Mouse (Mus musculus) fat pad, adult 2 months (tissue): ENCODE data around the gene Serhl.
"Not testable (repeated sequence)": the region's sequence is repeated elsewhere in the genome, so short reads cannot be mapped to it uniquely, and the experiment has no call there.

Source experiments
- DNase-seq: peaks from one replicate; pipeline ENCODE4 v3.0.0-alpha.2; 2011; ENCODE audit warnings: low read depth, low spot score; ENCODE audit errors: extremely low read depth

Gene Serhl

DNA sequence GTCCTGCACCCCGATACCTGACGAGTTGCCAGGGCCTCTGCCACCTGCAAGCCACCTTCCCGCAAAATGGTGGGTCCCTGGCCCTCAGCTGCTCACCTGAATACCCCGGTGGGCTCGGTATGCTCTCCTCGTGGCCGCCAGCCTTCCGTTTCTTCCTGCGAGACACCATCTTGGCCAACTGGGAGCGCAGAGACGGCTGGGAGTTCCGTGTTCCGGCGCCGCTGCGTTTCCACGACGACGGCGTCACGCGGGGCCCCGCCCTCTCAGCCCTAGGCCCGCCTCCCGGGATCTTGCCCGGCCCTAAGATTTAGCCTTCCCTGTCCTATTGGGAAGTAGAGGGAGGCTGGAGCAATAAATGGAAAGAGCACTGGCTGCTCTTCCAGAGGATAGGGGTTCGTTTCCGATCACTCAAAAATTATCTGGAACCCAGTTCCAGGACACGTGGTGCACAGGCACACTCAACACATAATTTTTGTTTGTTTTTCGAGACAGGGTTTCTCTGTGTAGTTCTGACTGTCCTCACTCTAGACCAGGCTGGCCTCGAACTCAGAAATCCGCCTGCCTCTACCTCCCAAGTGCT, 33.4 kb downstream of the Serhl start, which contains the start of gene Rrp7a:
Gene Rrp7a (minus strand): TSS at position 236 of the 580 bp plus-strand sequence.
- no peak for DNase-seq

GRCm38 (mm10) chr15:83124625-83125024, 35.3 kb downstream of the Serhl start:
- no peak for DNase-seq

GRCm38 (mm10) chr15:83126582-83126981, 37.3 kb downstream of the Serhl start:
- DNase-seq: no peak

DNA sequence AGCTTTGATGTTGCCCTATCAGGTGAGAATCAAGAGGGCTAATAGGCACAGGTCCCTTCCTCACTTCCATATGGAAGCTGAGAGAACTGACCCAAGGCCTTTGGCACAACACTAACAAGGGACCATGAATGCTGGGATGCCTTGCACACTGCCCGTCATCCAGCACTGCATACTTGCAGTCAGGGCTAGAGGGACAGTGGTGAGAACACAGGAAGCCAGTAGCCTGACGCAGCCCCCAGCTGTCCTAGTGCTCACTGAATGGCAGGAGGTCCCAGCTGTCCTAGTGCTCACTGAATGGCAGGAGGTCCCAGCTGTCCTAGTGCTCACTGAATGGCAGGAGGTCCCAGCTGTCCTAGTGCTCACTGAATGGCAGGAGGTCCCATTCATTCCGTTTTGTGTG, 37.7 kb downstream of the Serhl start:
- not testable (repeated sequence) for DNase-seq

DNA sequence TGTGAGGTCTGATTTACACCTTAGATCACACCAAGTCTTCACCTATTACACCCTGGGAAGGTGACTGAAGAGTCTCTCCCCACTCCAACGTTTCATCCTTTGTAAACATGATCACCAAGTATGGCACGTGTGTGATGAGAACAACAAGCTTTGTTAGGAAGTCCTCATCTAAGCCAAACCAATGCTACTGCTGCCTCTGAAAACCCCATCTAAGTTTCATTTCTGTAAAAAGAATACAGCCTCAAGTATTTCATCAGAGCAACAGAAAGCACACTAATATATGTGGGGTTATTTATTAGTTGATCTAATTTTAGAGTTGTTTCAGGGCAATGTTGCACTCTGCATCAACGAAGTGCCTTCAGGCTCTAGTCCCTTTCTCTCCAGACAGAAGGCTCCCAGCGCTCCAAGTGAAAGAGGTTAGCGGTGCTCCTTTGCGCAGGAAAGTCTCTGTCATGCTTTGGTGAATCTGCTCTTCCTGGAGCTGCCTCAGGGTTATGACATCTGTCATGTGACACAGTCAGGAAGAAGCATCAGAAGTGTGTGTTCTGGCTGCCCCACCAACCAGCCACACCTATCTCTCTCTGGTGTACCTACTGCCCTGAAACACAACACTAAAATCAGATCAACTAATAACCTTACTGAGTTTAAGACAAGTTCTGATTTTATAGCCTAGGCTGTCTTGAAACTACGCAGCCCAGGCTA, 40.4 kb downstream of the Serhl start:
- no peak for DNase-seq

DNA sequence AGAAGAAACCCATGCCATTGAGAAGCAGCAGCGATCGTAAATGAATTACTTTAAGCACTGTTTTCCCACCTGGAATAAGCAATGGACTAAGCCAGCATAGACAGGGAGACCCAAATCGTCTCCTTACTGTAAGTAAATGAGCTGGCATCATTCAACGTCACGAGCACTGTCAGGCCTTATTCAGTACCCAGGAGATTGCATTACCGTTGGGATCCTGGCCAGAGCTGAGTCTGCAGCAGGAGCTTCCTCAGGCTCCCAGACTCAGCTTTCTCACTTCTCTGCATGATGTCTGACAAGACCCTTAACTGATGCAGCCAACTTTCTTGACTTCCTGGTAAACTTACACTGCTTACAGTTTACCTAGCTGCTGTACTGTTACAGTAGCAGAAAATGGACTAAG, 45.4 kb downstream of the Serhl start:
- DNase-seq: no peak

DNA sequence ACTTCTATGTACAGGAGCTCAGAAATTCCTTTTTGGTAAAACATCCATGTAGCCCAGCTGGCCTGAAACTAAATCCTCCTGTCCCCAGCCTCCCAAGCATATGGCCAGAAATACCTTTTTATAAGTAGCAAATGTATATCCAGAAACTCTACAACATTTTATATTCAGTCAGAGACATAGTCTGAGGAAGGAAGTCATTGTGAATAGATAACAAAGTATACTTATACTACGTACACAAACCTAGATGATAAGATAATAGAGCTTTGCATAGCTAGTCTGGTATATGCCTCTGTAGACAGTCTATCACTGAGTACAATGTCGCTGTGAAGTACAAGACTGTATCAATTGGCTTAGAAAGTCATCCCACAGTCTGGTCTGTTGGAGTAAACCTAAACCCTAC, 46.3 kb downstream of the Serhl start:
- DNase-seq: no peak

- DNase-seq: no peak
These were observed 53.6 kb downstream of the Serhl start for GRCm38 (mm10) chr15:83142861-83143260.

GRCm38 (mm10) chr15:83145541-83145940, 56.2 kb downstream of the Serhl start:
- DNase-seq: no peak

GRCm38 (mm10) chr15:83148395-83148794, 59.1 kb downstream of the Serhl start:
- DNase-seq: no peak

DNA sequence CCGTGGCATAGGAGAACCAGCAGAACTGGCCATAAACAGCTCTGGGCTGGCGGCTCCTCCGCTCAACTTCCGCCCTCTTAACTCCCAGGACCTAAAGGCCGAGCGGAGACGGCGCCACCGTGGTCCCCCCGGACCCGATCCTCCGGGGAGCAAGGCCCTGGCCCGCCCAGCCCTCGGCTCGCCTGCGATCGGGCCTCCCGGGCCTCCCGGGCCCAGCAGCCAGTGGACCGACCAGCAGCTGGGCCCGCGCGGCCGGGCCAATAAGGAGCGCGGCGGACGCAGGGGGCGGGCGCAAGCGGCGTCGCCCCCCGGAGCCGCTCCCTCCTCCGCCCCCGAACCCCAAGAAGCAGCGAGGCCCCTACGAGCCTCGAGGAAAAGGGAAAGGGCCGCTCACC, 59.5 kb downstream of the Serhl start:
- DNase-seq: no peak

GRCm38 (mm10) chr15:83149196-83150072, 60.1 kb downstream of the Serhl start, which contains the start of gene Poldip3:
Poldip3 (minus strand) TSS chr15:83149384.
- no peak for DNase-seq

DNA sequence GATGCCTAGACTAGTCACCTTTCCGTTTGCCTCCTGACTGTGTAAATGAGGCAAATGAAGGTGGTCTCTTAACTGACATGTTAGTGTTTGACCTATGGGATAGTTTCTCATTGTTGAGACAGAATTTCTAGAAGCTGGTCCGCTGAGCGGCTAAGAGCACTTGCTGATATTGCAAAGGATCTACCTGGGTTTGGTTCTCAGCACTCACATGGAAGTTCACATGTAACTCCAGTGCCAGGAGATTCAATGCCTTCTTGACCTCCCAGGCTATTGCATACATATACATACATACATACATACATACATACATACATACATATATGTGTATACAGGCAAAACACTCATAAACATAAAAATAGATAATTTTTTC, 60.8 kb downstream of the Serhl start:
- no peak for DNase-seq

- DNase-seq: no peak
These were observed 61.4 kb downstream of the Serhl start for GRCm38 (mm10) chr15:83150694-83151093.

DNA sequence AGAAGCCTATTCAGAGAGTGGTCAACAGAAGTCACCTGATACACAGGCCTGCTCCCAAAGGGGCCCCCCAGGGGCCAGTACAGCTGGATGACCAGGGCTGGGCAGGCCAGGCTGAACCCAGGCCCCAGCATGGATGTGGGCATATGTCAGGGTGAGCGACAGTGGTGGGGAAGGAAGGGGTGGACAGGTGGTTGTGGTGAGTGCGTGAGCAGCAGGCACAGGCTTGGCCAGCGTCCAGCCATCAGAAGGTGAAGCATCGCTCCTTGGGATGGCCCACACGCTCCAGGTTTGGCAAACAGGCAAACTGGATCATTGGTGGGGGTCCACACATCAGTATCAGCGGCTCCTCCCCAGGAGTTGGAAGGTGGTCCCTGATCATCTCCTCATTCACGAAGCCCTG, 65.0 kb downstream of the Serhl start:
- DNase-seq: no peak

DNA sequence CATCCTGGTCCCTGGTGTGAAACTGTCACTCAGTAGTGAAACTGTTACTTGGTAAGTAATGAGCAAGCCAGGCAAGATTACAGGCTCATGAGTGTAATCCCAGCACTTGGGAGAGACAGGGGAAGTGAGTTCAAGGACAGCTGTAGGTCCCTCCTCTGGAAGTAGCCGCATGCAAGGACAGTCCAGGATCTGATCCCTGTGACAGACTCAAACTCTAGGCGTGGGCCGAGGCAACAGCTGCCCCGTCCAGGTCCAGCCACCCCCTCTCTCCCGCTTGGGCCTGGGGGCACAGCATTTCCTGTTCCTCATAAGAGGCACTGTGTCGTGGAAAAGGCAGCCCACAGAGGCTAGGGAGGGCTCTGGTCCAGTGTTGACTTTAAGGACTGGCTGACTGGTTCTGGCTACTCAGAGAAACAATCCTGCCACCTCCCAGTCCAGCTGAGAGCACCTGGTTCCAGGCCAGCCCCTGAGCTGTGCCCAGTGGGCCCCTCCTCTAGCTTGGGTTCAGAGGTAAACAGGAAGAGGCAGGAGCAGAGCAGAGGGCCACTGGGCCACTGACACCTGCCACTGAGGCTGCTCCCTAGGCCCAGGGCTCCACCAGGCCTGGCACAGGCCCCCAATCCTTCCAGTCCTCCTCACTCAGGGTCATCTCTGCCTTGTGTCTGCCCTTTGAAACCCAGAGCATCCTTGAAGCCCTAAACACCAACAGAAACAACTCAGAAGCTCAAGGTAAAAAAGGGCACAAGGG, 66.5 kb downstream of the Serhl start:
- no peak for DNase-seq

- no peak for DNase-seq
These were observed 67.8 kb downstream of the Serhl start for GRCm38 (mm10) chr15:83156929-83157666.

DNA sequence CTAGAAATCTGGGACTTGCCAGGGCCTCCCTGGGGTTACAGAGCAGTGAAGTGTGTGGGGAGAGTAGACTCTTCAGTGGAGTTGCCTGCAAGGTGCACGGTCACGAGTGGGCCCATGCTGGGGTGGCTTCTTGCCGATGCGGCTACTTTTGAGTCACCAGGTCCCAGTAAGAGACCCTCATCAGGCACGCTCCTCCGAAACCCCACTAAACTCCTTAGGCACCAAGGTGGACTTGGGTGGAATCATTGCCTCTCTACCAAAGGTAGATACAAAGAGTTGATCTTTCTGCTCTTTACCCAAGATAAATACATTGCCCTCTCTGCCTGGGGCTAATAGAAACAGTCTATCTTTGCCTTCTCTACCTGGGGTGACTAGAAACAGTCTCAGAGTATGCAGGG, 68.4 kb downstream of the Serhl start:
- DNase-seq: no peak

GRCm38 (mm10) chr15:83158587-83159160, 69.4 kb downstream of the Serhl start:
- no peak for DNase-seq

- DNase-seq: no peak
These were observed 70.5 kb downstream of the Serhl start for GRCm38 (mm10) chr15:83159823-83160222.
